Mouse (Mus musculus) liver, embryonic 14.5 days (tissue): ENCODE measurements around the gene Gm10643. TPM values are rescaled to one million over a fixed set of nuclear protein-coding genes. Genes with fewer than 3 reads are reported as not detected.

Experiments used
- ATAC-seq: fragments of 200-750 bp; cut with Nextera tagmentation; 2 replicates; pipeline ENCODE4 v1.8.0; 2017; ENCODE audit warnings: moderate number of reproducible peaks, mild to moderate bottlenecking, moderate library complexity; ENCODE audit not compliant: insufficient read depth
- DNase-seq, 3 experiments: peaks; one replicate each; pipeline ENCODE4 v3.0.0-alpha.2; 2012 to 2013; ENCODE audit warnings: low read depth in 3 of 3, low spot score in 3 of 3
- H3K27ac ChIP-seq: fragments of 300-500 bp; sonication (generic); 2 replicates; pipeline ENCODE4 v1.5.1; 2014; ENCODE audit warnings: moderate library complexity, mild to moderate bottlenecking, control low read depth, inconsistent platforms
- H3K27me3 ChIP-seq: fragments of 300-500 bp; sonication (generic); 2 replicates; pipeline ENCODE4 v1.6.1; 2014; ENCODE audit warnings: mild to moderate bottlenecking, low read length, moderate library complexity; ENCODE audit not compliant: control insufficient read depth, insufficient read depth
- H3K36me3 ChIP-seq: fragments of 300-500 bp; sonication (generic); replicated peaks from 2 replicates; pipeline ENCODE4 v1.6.1; 2014; ENCODE audit warnings: low read depth; ENCODE audit not compliant: control insufficient read depth, insufficient read depth
- H3K4me1 ChIP-seq, 2 experiments: fragments of 200-500 bp in 1 of 2; fragments of 300-500 bp in 1 of 2; sonication (generic) in 1 of 2; replicated peaks; 2 replicates each; pipeline ENCODE4 v1.6.1; 2012 to 2014; ENCODE audit warnings: antibody characterized with exemption in 1 of 2, inconsistent platforms in 1 of 2, low read length in 1 of 2; ENCODE audit not compliant: control insufficient read depth in 2 of 2, insufficient read depth in 2 of 2
- H3K4me2 ChIP-seq: fragments of 300-500 bp; sonication (generic); 2 replicates; pipeline ENCODE4 v1.6.1; 2014; ENCODE audit warnings: low read depth, mild to moderate bottlenecking, control low read depth, moderate library complexity
- H3K4me3 ChIP-seq, 2 experiments: fragments of 200-500 bp in 1 of 2; fragments of 300-500 bp in 1 of 2; sonication (generic) in 1 of 2; 2 replicates each; pipeline ENCODE4 v1.5.1; 2012 to 2014; ENCODE audit warnings: low read depth in 2 of 2, low read length in 2 of 2, mild to moderate bottlenecking in 2 of 2, control low read depth in 1 of 2, inconsistent platforms in 1 of 2, moderate library complexity in 1 of 2; ENCODE audit not compliant: insufficient read depth in 1 of 2
- H3K9ac ChIP-seq: fragments of 300-500 bp; sonication (generic); replicated peaks from 2 replicates; pipeline ENCODE4 v1.6.1; 2014; ENCODE audit warnings: mild to moderate bottlenecking, control low read depth, moderate library complexity
- H3K9me3 ChIP-seq: fragments of 300-500 bp; sonication (generic); 2 replicates; pipeline ENCODE4 v1.6.1; 2016; ENCODE audit warnings: low read length, mixed read lengths; ENCODE audit not compliant: control insufficient read depth
- CTCF ChIP-seq: IDR thresholded peaks from 2 replicates; pipeline ENCODE4 v1.5.1; 2016; ENCODE audit warnings: antibody characterized with exemption, low read depth, control low read depth
- EP300 ChIP-seq: IDR thresholded peaks from 2 replicates; pipeline ENCODE4 v1.6.1; 2016; ENCODE audit warnings: antibody characterized with exemption, low read depth
- WGBS: fragments of 180-500 bp; shearing (Covaris S2); extraction: QIAGEN DNeasy Blood & Tissue Kit; methylation state at CpG from one replicate; pipeline ENCODE4 v1.1.7; 2014; ENCODE audit not compliant: insufficient replicate concordance; 5-methylcytosine and 5-hydroxymethylcytosine counted together
- polyA plus RNA-seq, 2 experiments: library from polyadenylated mRNA; depleted of rRNA in 1 of 2; stranded (reverse) in 1 of 2; unstranded in 1 of 2; fragments of >200 nt; fragmentation: Nextera tagmentation in 1 of 2; extraction: Ambion mirVana in 1 of 2; gene quantifications; 2 replicates each; pipeline versions ENCODE4 v1.2.1 to v1.2.3; 2012 to 2014

Gene Gm10643
- polyA plus RNA-seq, 2 experiments, result 0.22 TPM; not detected in 1

DNA sequence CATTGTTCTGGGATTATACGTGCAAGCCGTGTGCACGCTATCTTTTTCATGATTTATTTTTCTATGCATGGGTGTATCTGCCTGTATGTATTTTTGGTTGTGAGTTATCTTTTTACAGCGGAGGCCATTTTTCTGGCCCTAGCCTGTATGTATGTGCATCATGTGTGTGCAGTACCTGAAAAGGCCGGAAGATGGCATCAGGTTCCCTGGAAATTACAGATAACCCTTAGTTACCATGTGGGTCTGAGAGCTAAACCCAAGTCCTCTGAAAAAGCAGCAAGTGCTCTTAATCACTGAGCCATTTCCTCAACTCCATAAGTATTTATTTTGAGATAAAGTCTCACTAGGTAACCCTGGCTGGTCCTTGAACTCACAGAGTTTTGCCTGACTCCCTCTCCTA lies 11.7 kb downstream of the Gm10643 start:
- 86% methylated on average over 5 of the region's 5 CpGs for WGBS
- no peak overlapping the region for H3K9ac ChIP-seq
- H3K9me3 ChIP-seq, result no peaks in the 10 kb centered on the region
- peaks cover 0 to 3% of the 10 kb centered on the region in 2 experiments; a peak in 1 of 4 replicates for H3K4me1 ChIP-seq
- H3K27ac ChIP-seq, result no peak overlapping the region
- H3K36me3 ChIP-seq, result no peaks in the 10 kb centered on the region
- ATAC-seq (no peak), DNase-seq (no peak)
- H3K27me3 ChIP-seq, result no peaks in the 10 kb centered on the region
- no peak overlapping the region for H3K4me3 ChIP-seq
- TF ChIP-seq CTCF, result no peak
- TF ChIP-seq EP300, result no peak
- no peak overlapping the region for H3K4me2 ChIP-seq

DNA sequence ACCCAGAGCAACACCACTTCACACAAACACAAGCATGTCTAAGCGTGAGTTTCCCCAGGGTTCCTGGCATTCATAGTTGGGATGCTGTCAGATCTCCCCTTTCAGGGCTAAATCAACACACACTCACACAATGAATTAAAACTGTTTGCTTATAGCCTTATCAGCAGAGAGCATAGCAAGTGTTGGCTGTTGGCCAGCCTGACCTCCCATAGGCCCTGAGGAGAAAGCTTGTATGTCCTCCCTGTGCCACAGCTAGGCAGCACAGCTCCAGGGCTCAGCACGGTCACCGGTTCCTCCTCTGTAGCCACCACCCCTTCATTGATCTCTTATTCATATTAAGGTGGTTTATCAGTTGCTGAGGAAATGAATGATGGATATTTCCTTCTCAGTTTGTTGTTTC lies 12.2 kb downstream of the Gm10643 start:
- H3K27ac ChIP-seq, result no peak overlapping the region
- DNase-seq, result no peak

DNA sequence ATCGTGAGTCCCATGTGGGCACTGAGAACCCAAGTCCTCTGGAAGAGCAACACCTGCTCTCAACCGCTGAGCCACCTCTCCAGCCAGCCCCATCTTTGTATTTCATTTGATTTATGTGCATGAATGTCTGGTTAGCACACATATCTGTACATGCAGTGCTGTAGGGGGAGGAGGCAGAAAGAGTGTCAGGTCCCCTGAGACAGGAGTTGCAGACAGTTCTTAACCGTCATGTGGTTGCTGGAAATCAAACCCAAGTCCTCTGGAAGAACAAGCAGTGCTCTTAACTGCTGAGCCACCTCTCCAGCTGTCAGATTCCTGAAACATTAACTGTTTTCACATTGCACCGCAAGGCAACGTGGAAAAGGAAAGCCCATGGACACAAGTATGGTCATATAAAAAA lies 16.8 kb downstream of the Gm10643 start:
- ATAC-seq, result no peak
- Histone ChIP-seq H3K27ac (no peak overlapping the region), H3K9me3 (no peaks in the 10 kb centered on the region), H3K9ac (no peak overlapping the region), H3K4me2 (no peak overlapping the region), H3K27me3 (peaks cover 23% of the 10 kb centered on the region), H3K36me3 (no peaks in the 10 kb centered on the region), H3K4me3 (no peak overlapping the region), H3K4me1 (peaks cover 0 to 3% of the 10 kb centered on the region in 2 experiments; a peak in 1 of 4 replicates)
- TF ChIP-seq EP300 (no peak), CTCF (no peak)
- no peak for DNase-seq
- WGBS, result 65% methylated on average over 5 of the region's 5 CpGs

More for the DNA sequence above, 12.2 kb downstream of the Gm10643 start:
- 51% methylated on average over 3 of the region's 3 CpGs for WGBS
- ATAC-seq, result no peak
- Histone ChIP-seq H3K4me1 (peaks cover 0 to 3% of the 10 kb centered on the region in 2 experiments; a peak in 1 of 4 replicates), H3K9ac (no peak overlapping the region), H3K36me3 (no peaks in the 10 kb centered on the region), H3K4me3 (no peak overlapping the region), H3K9me3 (no peaks in the 10 kb centered on the region), H3K27me3 (no peaks in the 10 kb centered on the region), H3K4me2 (no peak overlapping the region)
- TF ChIP-seq CTCF (no peak), EP300 (no peak)

DNA sequence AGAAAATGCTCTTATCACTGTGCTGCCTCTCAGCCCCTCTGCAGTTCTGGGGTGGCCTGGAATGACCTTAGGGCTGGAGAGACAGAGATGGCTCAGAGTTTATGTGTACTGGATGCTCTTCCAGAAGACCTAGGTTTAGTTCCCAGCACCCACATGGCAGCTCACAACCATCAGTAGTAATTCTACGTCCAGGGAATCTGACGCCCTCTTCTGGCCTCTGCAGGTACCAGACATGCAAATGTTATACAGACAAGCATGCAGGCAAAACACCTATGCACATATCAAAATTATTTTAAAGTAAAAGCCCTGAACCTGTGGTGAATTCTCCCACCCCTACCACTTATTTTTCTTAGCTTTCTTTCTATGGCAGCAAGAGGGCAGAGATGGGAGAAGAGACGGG lies 18.4 kb downstream of the Gm10643 start:
- TF ChIP-seq EP300 (no peak), CTCF (no peak)
- WGBS, result 69% methylated on average over 3 of the region's 3 CpGs

DNA sequence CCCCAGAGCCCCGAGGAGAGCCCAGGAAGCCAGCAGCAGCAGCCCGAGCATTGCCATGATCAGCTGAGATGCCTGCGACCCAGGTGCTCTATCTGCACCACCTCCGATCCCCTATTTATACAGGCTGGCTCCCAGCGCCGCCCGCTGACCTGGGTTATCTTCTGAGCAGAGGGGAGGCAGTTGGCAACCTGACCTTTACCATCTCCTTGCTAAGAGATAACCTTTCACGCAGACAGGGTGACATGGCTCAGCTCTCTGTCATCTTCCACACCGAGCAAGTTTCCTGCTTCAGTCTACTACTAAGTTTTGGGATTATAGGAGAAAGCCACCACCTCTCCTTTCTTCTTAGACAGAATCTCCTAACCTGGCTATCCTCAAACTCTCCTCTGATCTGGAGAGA lies 20.0 kb downstream of the Gm10643 start, which contains the start of gene Rln3:
Rln3 (minus strand) TSS at position 101 of the 400 bp plus-strand sequence.
- 12% methylated on average over 9 of the region's 9 CpGs for WGBS
- H3K27ac ChIP-seq, result no peak within 1 kb of the TSS
- H3K4me1 ChIP-seq, result no peaks in the 10 kb centered on the region
- no peak within 1 kb of the TSS for H3K4me3 ChIP-seq
- no peak for DNase-seq
- no peaks in the 10 kb centered on the region for H3K36me3 ChIP-seq
- no peak for ATAC-seq
- TF ChIP-seq EP300 (no peak), CTCF (no peak)
- H3K9me3 ChIP-seq, result no peaks in the 10 kb centered on the region
- H3K4me2 ChIP-seq, result no peak within 1 kb of the TSS
- no peak within 1 kb of the TSS for H3K9ac ChIP-seq
- H3K27me3 ChIP-seq, result peaks cover 36% of the 10 kb centered on the region

More for the DNA sequence above, 18.4 kb downstream of the Gm10643 start:
- Histone ChIP-seq H3K4me2 (no peak overlapping the region), H3K27me3 (peaks cover 36% of the 10 kb centered on the region), H3K4me1 (no peaks in the 10 kb centered on the region; a peak in 1 of 4 replicates), H3K9me3 (no peaks in the 10 kb centered on the region), H3K27ac (no peak overlapping the region), H3K4me3 (no peak overlapping the region), H3K36me3 (no peaks in the 10 kb centered on the region), H3K9ac (no peak overlapping the region)
- DNase-seq, result no peak
- no peak for ATAC-seq
